Mouse (Mus musculus): ENCODE measurements around the gene Nat8f6. TPM values are rescaled to one million over a fixed set of nuclear protein-coding genes. Genes with fewer than 3 reads are reported as not detected.

Gene Nat8f6
- total and polyA plus RNA-seq, 3 experiments: not detected

Other genes starting within 250 kb of the Nat8f6 start
- gene Alms1, start 233.4 kb downstream of the Nat8f6 start, total RNA-seq (2014; fragmentation: Nextera tagmentation): 39.3 and 41.7 TPM in 2 replicates
- gene Alms1, start 233.4 kb downstream of the Nat8f6 start, total RNA-seq (2017): 16.0 and 19.7 TPM in 2 replicates
- 1.3 and 1.6 TPM in 2 replicates for gene Alms1, start 233.4 kb downstream of the Nat8f6 start, polyA plus RNA-seq (2012)
- gene Nat8f7, start 107.7 kb downstream of the Nat8f6 start, total RNA-seq (2014; fragmentation: Nextera tagmentation): not detected in 2 replicates
- gene Nat8f7, start 107.7 kb downstream of the Nat8f6 start, total RNA-seq (2017): not detected in 2 replicates
- not detected in 2 replicates for gene Nat8f7, start 107.7 kb downstream of the Nat8f6 start, polyA plus RNA-seq (2012)
- gene Nat8f3, start 55.2 kb downstream of the Nat8f6 start, total RNA-seq (2014; fragmentation: Nextera tagmentation): not detected in 2 replicates
- gene Nat8f3, start 55.2 kb downstream of the Nat8f6 start, total RNA-seq (2017): 0.12 and 0.22 TPM in 2 replicates
- gene Nat8f3, start 55.2 kb downstream of the Nat8f6 start, polyA plus RNA-seq (2012): not detected in 2 replicates
- not detected in 2 replicates for gene Nat8f5, start within 50 bp of the Nat8f6 start, total RNA-seq (2014; fragmentation: Nextera tagmentation)
- gene Nat8f5, start within 50 bp of the Nat8f6 start, total RNA-seq (2017): not detected in 2 replicates
- gene Nat8f5, start within 50 bp of the Nat8f6 start, polyA plus RNA-seq (2012): not detected in 2 replicates
- not detected in 2 replicates for gene Nat8, start 11.1 kb upstream of the Nat8f6 start, total RNA-seq (2014; fragmentation: Nextera tagmentation)
- not detected in 2 replicates for gene Nat8, start 11.1 kb upstream of the Nat8f6 start, total RNA-seq (2017)
- gene Nat8, start 11.1 kb upstream of the Nat8f6 start, polyA plus RNA-seq (2012): not detected in 2 replicates
- gene Nat8f2, start 48.2 kb upstream of the Nat8f6 start, total RNA-seq (2014; fragmentation: Nextera tagmentation): not detected in 2 replicates
- 0.06 and 0.11 TPM in 2 replicates for gene Nat8f2, start 48.2 kb upstream of the Nat8f6 start, total RNA-seq (2017)
- not detected in 2 replicates for gene Nat8f2, start 48.2 kb upstream of the Nat8f6 start, polyA plus RNA-seq (2012)
- 1.4 and 1.7 TPM in 2 replicates for gene Nat8f4, start 83.9 kb upstream of the Nat8f6 start, total RNA-seq (2014; fragmentation: Nextera tagmentation)
- 3.1 and 3.6 TPM in 2 replicates for gene Nat8f4, start 83.9 kb upstream of the Nat8f6 start, total RNA-seq (2017)
- gene Nat8f4, start 83.9 kb upstream of the Nat8f6 start, polyA plus RNA-seq (2012): 0.11 and 0.14 TPM in 2 replicates
- 68.6 and 70.6 TPM in 2 replicates for gene Tprkb, start 90.9 kb upstream of the Nat8f6 start, total RNA-seq (2014; fragmentation: Nextera tagmentation)
- gene Tprkb, start 90.9 kb upstream of the Nat8f6 start, total RNA-seq (2017): 74.9 and 80.9 TPM in 2 replicates
- 6.3 TPM in 2 replicates for gene Tprkb, start 90.9 kb upstream of the Nat8f6 start, polyA plus RNA-seq (2012)
- gene Nat8f1, start 94.7 kb upstream of the Nat8f6 start, total RNA-seq (2014; fragmentation: Nextera tagmentation): 11.2 TPM in 2 replicates
- 4.8 and 6.4 TPM in 2 replicates for gene Nat8f1, start 94.7 kb upstream of the Nat8f6 start, total RNA-seq (2017)
- 1.3 and 1.9 TPM in 2 replicates for gene Nat8f1, start 94.7 kb upstream of the Nat8f6 start, polyA plus RNA-seq (2012)
- 222 and 254 TPM in 2 replicates for gene Dusp11, start 140.7 kb upstream of the Nat8f6 start, total RNA-seq (2014; fragmentation: Nextera tagmentation)
- 67.6 and 82.0 TPM in 2 replicates for gene Dusp11, start 140.7 kb upstream of the Nat8f6 start, total RNA-seq (2017)
- 44.4 and 59.6 TPM in 2 replicates for gene Dusp11, start 140.7 kb upstream of the Nat8f6 start, polyA plus RNA-seq (2012)
- gene Figla, start 195.2 kb upstream of the Nat8f6 start, total RNA-seq (2014; fragmentation: Nextera tagmentation): not detected in 2 replicates
- gene Figla, start 195.2 kb upstream of the Nat8f6 start, total RNA-seq (2017): not detected in 2 replicates
- not detected in 2 replicates for gene Figla, start 195.2 kb upstream of the Nat8f6 start, polyA plus RNA-seq (2012)
- gene Add2, start 207.7 kb upstream of the Nat8f6 start, total RNA-seq (2014; fragmentation: Nextera tagmentation): 43.2 and 82.9 TPM in 2 replicates
- 106 and 121 TPM in 2 replicates for gene Add2, start 207.7 kb upstream of the Nat8f6 start, total RNA-seq (2017)
- 114 and 125 TPM in 2 replicates for gene Add2, start 207.7 kb upstream of the Nat8f6 start, polyA plus RNA-seq (2012)